Mouse (Mus musculus): ENCODE measurements around the gene Lmx1b. TPM values are rescaled to one million over a fixed set of nuclear protein-coding genes. Genes with fewer than 3 reads are reported as not detected.

The Lmx1b gene
- polyA plus RNA-seq, 1 experiment = not detected

GRCm38 (mm10) chr2:33648894-33649293 lies 8.6 kb upstream of the Lmx1b start:
- H3K4me3 ChIP-seq = no peak overlapping the region
- H3K36me3 ChIP-seq (ENCODE audit: control insufficient read depth, insufficient read depth) = no peaks in the 10 kb centered on the region
- no peaks in the 10 kb centered on the region for H3K79me2 ChIP-seq (ENCODE audit: control insufficient read depth, insufficient read depth)
- peaks cover 55% of the 10 kb centered on the region for H3K27me3 ChIP-seq (ENCODE audit: control insufficient read depth, insufficient read depth, insufficient read length)
- TF ChIP-seq MYOD1 (IDR thresholded peaks at IDR 0.05; ENCODE audit: control insufficient read depth in 1 of 3, insufficient read length in 2 of 3, low read depth in 2 of 3) (no peak), MYOG (IDR thresholded peaks at IDR 0.05; ENCODE audit: control insufficient read depth in 1 of 3, insufficient read depth in 1 of 3, insufficient read length in 2 of 3, low read depth in 2 of 3) (no peak), POLR2A (IDR thresholded peaks at IDR 0.05; ENCODE audit: insufficient read length, low read depth) (no peak), MAX (IDR thresholded peaks at IDR 0.05; ENCODE audit: low read depth) (no peak), POLR2AphosphoS2 (IDR thresholded peaks at IDR 0.05; ENCODE audit: insufficient read length, low read depth) (no peak), REST (IDR thresholded peaks at IDR 0.05; ENCODE audit: insufficient read depth, insufficient read length) (no peak), TCF12 (IDR thresholded peaks at IDR 0.05; ENCODE audit: insufficient read depth, poor library complexity, severe bottlenecking) (no peak), CEBPB (IDR thresholded peaks at IDR 0.05; ENCODE audit: insufficient read depth, poor library complexity, severe bottlenecking) (no peak), TCF3 (IDR thresholded peaks at IDR 0.05; ENCODE audit: insufficient read length, low read depth) (no peak), SRF (IDR thresholded peaks at IDR 0.05; ENCODE audit: control insufficient read depth, insufficient read length, low read depth) (no peak), E2F4 (IDR thresholded peaks at IDR 0.05; ENCODE audit: insufficient read depth) (no peak), USF1 (IDR thresholded peaks at IDR 0.05; ENCODE audit: low read depth) (no peak)
- no peak overlapping the region for H3K4me2 ChIP-seq (ENCODE audit: low read depth)
- H3ac ChIP-seq (ENCODE audit: control insufficient read depth, insufficient read length) = no peak overlapping the region

GRCm38 (mm10) chr2:33646283-33646550 lies 5.9 kb upstream of the Lmx1b start:
- H3K4me2 ChIP-seq (ENCODE audit: low read depth) = no peak overlapping the region
- no peak overlapping the region for H3K4me3 ChIP-seq

GRCm38 (mm10) chr2:33645538-33646282 lies 5.4 kb upstream of the Lmx1b start:
- no peaks in the 10 kb centered on the region for H3K36me3 ChIP-seq (ENCODE audit: control insufficient read depth, insufficient read depth)
- H3K79me2 ChIP-seq (ENCODE audit: control insufficient read depth, insufficient read depth) = no peaks in the 10 kb centered on the region
- H3K27me3 ChIP-seq (ENCODE audit: control insufficient read depth, insufficient read depth, insufficient read length) = peaks cover 87% of the 10 kb centered on the region
- TF ChIP-seq USF1 (IDR thresholded peaks at IDR 0.05; ENCODE audit: low read depth) (no peak), REST (IDR thresholded peaks at IDR 0.05; ENCODE audit: insufficient read depth, insufficient read length) (no peak)
- no peak overlapping the region for H3K4me3 ChIP-seq
- no peak overlapping the region for H3ac ChIP-seq (ENCODE audit: control insufficient read depth, insufficient read length)
- no peak overlapping the region for H3K4me2 ChIP-seq (ENCODE audit: low read depth)

More at GRCm38 (mm10) chr2:33646283-33646550, 5.9 kb upstream of the Lmx1b start:
- Histone ChIP-seq H3K36me3 (ENCODE audit: control insufficient read depth, insufficient read depth) (no peaks in the 10 kb centered on the region), H3K79me2 (ENCODE audit: control insufficient read depth, insufficient read depth) (no peaks in the 10 kb centered on the region), H3K27me3 (ENCODE audit: control insufficient read depth, insufficient read depth, insufficient read length) (peaks cover 81% of the 10 kb centered on the region), H3ac (ENCODE audit: control insufficient read depth, insufficient read length) (no peak overlapping the region)
- TF ChIP-seq MYOD1 (IDR thresholded peaks at IDR 0.05; ENCODE audit: control insufficient read depth in 1 of 3, insufficient read length in 2 of 3, low read depth in 2 of 3) (no peak), E2F4 (IDR thresholded peaks at IDR 0.05; ENCODE audit: insufficient read depth) (no peak), POLR2AphosphoS2 (IDR thresholded peaks at IDR 0.05; ENCODE audit: insufficient read length, low read depth) (no peak), TCF12 (IDR thresholded peaks at IDR 0.05; ENCODE audit: insufficient read depth, poor library complexity, severe bottlenecking) (no peak), USF1 (IDR thresholded peaks at IDR 0.05; ENCODE audit: low read depth) (no peak), CEBPB (IDR thresholded peaks at IDR 0.05; ENCODE audit: insufficient read depth, poor library complexity, severe bottlenecking) (no peak), MAX (IDR thresholded peaks at IDR 0.05; ENCODE audit: low read depth) (no peak), SRF (IDR thresholded peaks at IDR 0.05; ENCODE audit: control insufficient read depth, insufficient read length, low read depth) (no peak), POLR2A (IDR thresholded peaks at IDR 0.05; ENCODE audit: insufficient read length, low read depth) (no peak), TCF3 (IDR thresholded peaks at IDR 0.05; ENCODE audit: insufficient read length, low read depth) (no peak), REST (IDR thresholded peaks at IDR 0.05; ENCODE audit: insufficient read depth, insufficient read length) (no peak), MYOG (IDR thresholded peaks at IDR 0.05; ENCODE audit: control insufficient read depth in 1 of 3, insufficient read depth in 1 of 3, insufficient read length in 2 of 3, low read depth in 2 of 3) (no peak)

GRCm38 (mm10) chr2:33643721-33644713 lies 3.7 kb upstream of the Lmx1b start:
- TF ChIP-seq MYOD1 (IDR thresholded peaks at IDR 0.05; ENCODE audit: control insufficient read depth in 1 of 3, insufficient read length in 2 of 3, low read depth in 2 of 3) = no peak
- no peak for TF ChIP-seq POLR2A (IDR thresholded peaks at IDR 0.05; ENCODE audit: insufficient read length, low read depth)
- TF ChIP-seq USF1 (IDR thresholded peaks at IDR 0.05; ENCODE audit: low read depth) = no peak
- no peak for TF ChIP-seq TCF3 (IDR thresholded peaks at IDR 0.05; ENCODE audit: insufficient read length, low read depth)
- H3K4me2 ChIP-seq (ENCODE audit: low read depth) = no peak overlapping the region
- no peaks in the 10 kb centered on the region for H3K79me2 ChIP-seq (ENCODE audit: control insufficient read depth, insufficient read depth)
- H3K36me3 ChIP-seq (ENCODE audit: control insufficient read depth, insufficient read depth) = no peaks in the 10 kb centered on the region
- H3K4me3 ChIP-seq = no peak overlapping the region
- H3ac ChIP-seq (ENCODE audit: control insufficient read depth, insufficient read length) = no peak overlapping the region
- H3K27me3 ChIP-seq (ENCODE audit: control insufficient read depth, insufficient read depth, insufficient read length) = peaks cover 87% of the 10 kb centered on the region

Data from myocyte (in vitro differentiated cells).